Mouse (Mus musculus) neural tube, embryonic 13.5 days (tissue): Measurements from ENCODE around the gene Fgfr2. TPM values are rescaled to one million over a fixed set of nuclear protein-coding genes. Genes with fewer than 3 reads are reported as not detected.
A peak's percentile ranks its signal among the peaks of the same experiment; 100 is the strongest.

Source experiments
- ATAC-seq: fragments of 200-750 bp; cut with Nextera tagmentation; 2 replicates; pipeline ENCODE4 v1.8.0; 2017; ENCODE audit warnings: low read depth, mild to moderate bottlenecking, moderate TSS enrichment, moderate library complexity
- H3K27ac ChIP-seq: fragments of 300-500 bp; sonication (generic); replicated peaks from 2 replicates; pipeline ENCODE4 v1.5.1; 2015; ENCODE audit warnings: moderate library complexity, mild to moderate bottlenecking, inconsistent platforms
- H3K27me3 ChIP-seq: fragments of 300-500 bp; sonication (generic); 2 replicates; pipeline ENCODE4 v1.6.1; 2015; ENCODE audit warnings: mild to moderate bottlenecking, inconsistent platforms
- H3K36me3 ChIP-seq: fragments of 300-500 bp; sonication (generic); 2 replicates; pipeline ENCODE4 v1.6.1; 2015; ENCODE audit warnings: mild to moderate bottlenecking, inconsistent platforms
- H3K4me1 ChIP-seq: fragments of 300-500 bp; sonication (generic); replicated peaks from 2 replicates; pipeline ENCODE4 v1.6.1; 2015; ENCODE audit warnings: inconsistent platforms
- H3K4me2 ChIP-seq: fragments of 300-500 bp; sonication (generic); 2 replicates; pipeline ENCODE4 v1.6.1; 2015; ENCODE audit warnings: inconsistent platforms, mild to moderate bottlenecking, moderate library complexity
- H3K4me3 ChIP-seq: fragments of 300-500 bp; sonication (generic); 2 replicates; pipeline ENCODE4 v1.5.1; 2015; ENCODE audit warnings: mild to moderate bottlenecking, inconsistent platforms
- H3K9ac ChIP-seq: fragments of 300-500 bp; sonication (generic); 2 replicates; pipeline ENCODE4 v1.6.1; 2015; ENCODE audit warnings: moderate library complexity, mild to moderate bottlenecking, inconsistent platforms
- H3K9me3 ChIP-seq: fragments of 300-500 bp; sonication (generic); 2 replicates; pipeline ENCODE4 v1.6.1; 2016; ENCODE audit warnings: inconsistent platforms
- WGBS: fragments of 180-500 bp; shearing (Covaris S2); methylation state at CpG from one replicate; pipeline ENCODE4 v1.1.7; 2015; 5-methylcytosine and 5-hydroxymethylcytosine counted together
- polyA plus RNA-seq: library from polyadenylated mRNA; unstranded; fragments of >200 nt; fragmentation: Nextera tagmentation; extraction: Ambion mirVana; gene quantifications from 2 replicates; pipeline ENCODE4 v1.2.1, GENCODE M21; 2015

The Fgfr2 gene
- polyA plus RNA-seq, 1 experiment from 2014 or later, result 22.9 TPM

DNA sequence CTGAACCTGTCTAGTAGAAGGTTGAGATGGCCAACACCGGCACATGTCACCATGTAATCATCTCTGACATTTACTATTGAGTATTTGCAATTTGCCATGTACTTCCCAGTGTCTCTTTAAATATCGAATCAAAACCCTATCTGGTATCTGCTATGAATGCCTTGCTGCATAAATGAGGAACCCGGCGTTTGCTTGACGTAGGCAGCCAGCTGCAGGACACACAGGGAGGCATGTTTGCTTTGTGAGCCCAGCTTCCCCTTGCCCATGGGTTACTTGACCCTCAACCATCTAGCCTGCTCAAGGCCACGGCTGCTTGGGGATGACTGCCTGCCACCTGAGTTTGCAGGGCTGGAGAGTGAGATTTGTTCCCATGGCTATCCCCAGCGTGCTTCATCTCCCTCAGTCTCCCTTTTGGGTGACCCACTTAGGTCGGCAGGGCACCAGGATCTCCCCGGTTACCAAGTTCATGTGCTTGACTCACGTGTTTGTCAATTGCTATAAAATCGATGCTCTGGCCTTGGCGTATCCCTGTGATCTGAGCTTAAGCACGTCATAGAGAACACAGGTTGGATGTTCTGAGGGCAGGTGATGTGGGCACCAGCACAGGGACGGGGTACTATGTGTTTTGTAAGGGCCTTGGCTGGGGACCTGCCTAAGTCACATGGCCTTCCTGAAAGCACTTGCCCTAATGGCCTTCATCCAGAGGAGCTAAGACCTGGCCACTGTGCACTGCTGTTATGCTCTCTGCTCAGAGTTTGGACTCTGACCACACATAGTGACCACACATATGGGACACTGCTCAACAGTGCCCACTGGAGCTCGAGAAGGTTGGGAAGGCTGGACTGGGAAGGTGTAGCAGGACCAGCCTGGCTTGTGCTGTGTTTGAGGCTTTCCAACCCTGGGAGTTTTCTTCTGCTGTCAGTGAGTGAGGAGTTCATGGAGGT, 502.9 kb downstream of the Fgfr2 start:
- H3K4me3 ChIP-seq, result no peak overlapping the region
- no peak overlapping the region for H3K9ac ChIP-seq
- ATAC-seq, result no peak
- no peak overlapping the region for H3K27ac ChIP-seq
- H3K36me3 ChIP-seq, result no peaks in the 10 kb centered on the region
- H3K9me3 ChIP-seq, result no peaks in the 10 kb centered on the region
- H3K27me3 ChIP-seq, result no peaks in the 10 kb centered on the region
- 91% methylated on average over 15 of the region's 15 CpGs for WGBS
- H3K4me1 ChIP-seq, result peaks cover 12% of the 10 kb centered on the region
- no peak overlapping the region for H3K4me2 ChIP-seq

DNA sequence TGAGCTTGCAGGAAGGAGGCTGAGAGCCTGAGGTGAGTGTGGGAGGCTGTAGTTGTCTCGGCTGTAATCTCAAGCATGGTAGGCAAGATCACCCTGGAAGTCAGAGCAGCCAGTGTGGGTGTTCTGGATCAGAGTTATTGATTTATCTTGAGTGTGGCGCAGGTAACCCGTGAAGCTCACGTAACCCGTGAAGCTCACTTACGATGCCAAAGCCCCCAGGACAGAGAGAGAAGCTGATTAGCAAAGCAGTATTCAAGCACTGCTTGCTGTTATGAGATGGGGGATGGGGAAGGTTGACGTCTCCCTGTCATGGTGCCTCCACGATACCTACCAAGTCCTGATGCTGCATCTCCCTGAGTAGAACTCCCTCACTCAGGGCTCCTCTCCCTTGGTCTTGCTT, 503.6 kb downstream of the Fgfr2 start:
- 95% methylated on average over 8 of the region's 8 CpGs for WGBS
- H3K9me3 ChIP-seq, result no peaks in the 10 kb centered on the region
- no peak for ATAC-seq
- H3K9ac ChIP-seq, result no peak overlapping the region
- H3K27ac ChIP-seq, result no peak overlapping the region
- H3K4me3 ChIP-seq, result no peak overlapping the region
- H3K4me2 ChIP-seq, result no peak overlapping the region
- H3K4me1 ChIP-seq, result peaks cover 15% of the 10 kb centered on the region
- no peaks in the 10 kb centered on the region for H3K36me3 ChIP-seq
- no peaks in the 10 kb centered on the region for H3K27me3 ChIP-seq

DNA sequence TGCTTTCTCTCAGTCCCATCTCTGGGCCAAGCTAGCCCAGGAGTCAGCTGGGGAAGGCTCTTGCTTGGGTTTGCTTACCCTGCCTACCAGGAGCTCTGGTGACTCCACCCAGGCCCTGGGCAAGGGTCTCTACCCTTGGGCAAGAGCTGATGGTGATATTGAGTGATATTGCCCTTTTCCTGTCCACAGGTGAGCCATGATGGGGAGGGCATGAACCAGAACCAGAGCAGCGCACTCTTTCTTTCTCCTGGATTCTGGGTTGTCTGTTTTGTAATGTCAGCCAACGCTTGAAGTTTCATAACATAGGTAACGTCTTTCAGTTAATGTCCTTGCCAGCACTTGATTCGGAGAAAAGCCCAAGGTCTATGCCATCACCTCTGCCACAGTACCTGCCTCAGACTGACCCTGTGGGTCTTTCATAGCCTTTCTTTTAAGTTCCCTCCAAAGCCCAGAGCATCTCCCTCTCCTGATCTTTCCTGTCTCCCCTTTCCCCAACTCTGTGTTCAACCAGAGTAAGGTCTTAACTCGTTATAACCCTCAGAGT, 506.1 kb downstream of the Fgfr2 start:
- Histone ChIP-seq H3K4me1 (peaks cover 15% of the 10 kb centered on the region), H3K9me3 (no peaks in the 10 kb centered on the region), H3K4me2 (no peak overlapping the region), H3K4me3 (no peak overlapping the region), H3K9ac (no peak overlapping the region), H3K27ac (no peak overlapping the region), H3K27me3 (no peaks in the 10 kb centered on the region), H3K36me3 (no peaks in the 10 kb centered on the region)
- ATAC-seq, result no peak
- whole genome bisulfite sequencing, result 82% methylated on average over 5 of the region's 5 CpGs

GRCm38 (mm10) chr7:132616391-132616790, 506.8 kb downstream of the Fgfr2 start:
- 14% methylated on average over 6 of the region's 6 CpGs for WGBS
- ATAC-seq, result no peak
- no peak overlapping the region for H3K4me2 ChIP-seq
- H3K36me3 ChIP-seq, result no peaks in the 10 kb centered on the region
- peaks cover 15% of the 10 kb centered on the region for H3K4me1 ChIP-seq
- no peaks in the 10 kb centered on the region for H3K27me3 ChIP-seq
- no peaks in the 10 kb centered on the region for H3K9me3 ChIP-seq
- H3K27ac ChIP-seq, result no peak overlapping the region
- no peak overlapping the region for H3K9ac ChIP-seq
- no peak overlapping the region for H3K4me3 ChIP-seq

DNA sequence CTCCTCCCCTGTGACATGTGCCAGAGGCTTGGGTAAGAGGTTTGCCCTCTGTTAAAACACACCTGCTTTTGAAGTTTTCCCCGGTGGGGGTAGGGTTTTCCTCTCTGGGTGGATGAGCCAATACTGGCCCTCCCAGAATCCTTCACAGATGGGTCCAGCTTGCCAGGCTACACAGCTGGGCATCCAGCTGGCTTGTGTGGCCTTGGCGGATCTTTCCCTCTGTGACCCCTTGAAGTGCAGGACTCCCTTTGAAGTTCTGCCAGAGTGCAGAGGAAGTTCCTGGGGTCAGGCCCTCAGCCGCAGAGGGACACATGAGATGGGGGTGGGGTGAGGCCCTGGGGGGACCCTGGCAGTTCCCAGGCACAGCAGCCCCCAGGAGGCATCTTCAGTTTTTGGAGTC, 507.8 kb downstream of the Fgfr2 start:
- H3K27ac ChIP-seq, result no peak overlapping the region
- H3K9ac ChIP-seq, result no peak overlapping the region
- no peak for ATAC-seq
- H3K9me3 ChIP-seq, result no peaks in the 10 kb centered on the region
- no peak overlapping the region for H3K4me3 ChIP-seq
- H3K4me2 ChIP-seq, result no peak overlapping the region
- H3K4me1 ChIP-seq, result peaks cover 19% of the 10 kb centered on the region
- H3K36me3 ChIP-seq, result no peaks in the 10 kb centered on the region
- H3K27me3 ChIP-seq, result no peaks in the 10 kb centered on the region
- 9% methylated on average over 3 of the region's 3 CpGs for WGBS

DNA sequence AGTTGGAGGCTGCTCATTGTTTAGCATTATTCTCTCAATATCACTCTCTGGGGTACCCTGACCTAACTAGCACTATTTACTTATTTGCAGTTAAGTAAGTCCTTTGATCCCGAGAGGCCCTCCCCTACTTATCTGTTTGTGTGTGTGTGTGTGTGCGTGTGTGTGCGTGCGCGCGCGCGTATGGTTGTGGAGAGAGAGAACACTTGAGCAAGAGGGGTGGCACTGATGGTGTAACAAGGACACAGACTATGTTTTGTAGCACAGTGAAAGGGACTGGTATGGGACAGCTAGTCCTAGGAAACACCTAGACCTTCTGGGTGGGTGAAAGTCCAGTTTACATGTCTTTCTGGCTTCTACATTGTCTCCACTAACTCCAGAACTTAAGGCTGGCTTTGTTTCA, 511.6 kb downstream of the Fgfr2 start:
- Histone ChIP-seq H3K9me3 (no peaks in the 10 kb centered on the region), H3K4me1 (peaks cover 21% of the 10 kb centered on the region), H3K36me3 (no peaks in the 10 kb centered on the region), H3K4me2 (no peak overlapping the region), H3K27ac (no peak overlapping the region), H3K27me3 (0 out of 2 replicates have a peak, but pooled peaks cover 6% of the 10 kb centered on the region), H3K9ac (no peak overlapping the region), H3K4me3 (no peak overlapping the region)
- ATAC-seq, result no peak
- 89% methylated on average over 8 of the region's 8 CpGs for WGBS

DNA sequence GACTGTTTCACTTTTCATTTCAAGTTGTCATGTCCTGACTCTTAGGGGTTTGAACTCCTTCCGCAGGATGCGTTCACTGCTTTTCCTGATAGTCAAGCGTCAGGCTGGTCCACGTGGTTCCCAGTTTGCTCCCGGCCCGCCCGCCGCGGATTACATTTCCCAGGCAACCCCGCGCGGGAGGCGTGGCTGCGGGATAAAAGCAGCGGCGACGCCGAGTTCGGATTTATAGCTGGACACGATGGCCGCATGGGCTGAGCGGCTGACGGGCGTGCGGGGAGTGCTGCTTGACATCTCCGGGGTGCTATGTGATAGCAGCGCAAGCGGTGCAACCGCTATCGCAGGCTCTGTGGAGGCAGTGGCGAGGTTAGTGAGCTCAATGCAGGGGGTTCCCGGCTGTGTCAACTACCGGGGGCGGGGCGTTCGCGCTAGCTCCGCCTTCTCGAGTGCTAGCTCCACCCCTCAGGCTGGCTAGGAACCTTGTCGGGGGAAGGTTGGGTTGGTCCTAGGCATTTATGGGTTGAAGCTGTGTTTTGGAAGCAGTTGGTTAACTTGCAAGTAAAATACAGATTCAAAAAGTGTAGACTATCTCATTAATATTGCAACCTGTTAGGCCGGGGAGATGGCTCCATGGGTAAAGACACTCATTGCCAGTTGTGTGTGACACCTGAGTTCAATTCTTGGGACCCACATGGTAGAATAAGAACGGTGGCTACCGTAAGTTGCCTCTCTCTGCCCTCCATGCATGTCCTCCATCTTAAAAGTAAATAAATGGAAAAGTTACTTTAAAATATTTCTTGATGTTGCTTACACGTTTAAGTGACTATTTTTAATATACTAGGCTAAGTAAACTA, 512.5 kb downstream of the Fgfr2 start, which contains the start of gene Lhpp:
Lhpp (plus strand) TSS at position 171 of the 851 bp plus-strand sequence.
- Histone ChIP-seq H3K4me2 (peak within 1 kb of the TSS; percentile 65), H3K9me3 (no peaks in the 10 kb centered on the region), H3K9ac (peak within 1 kb of the TSS; percentile 73), H3K36me3 (no peaks in the 10 kb centered on the region), H3K27me3 (0 out of 2 replicates have a peak, but pooled peaks cover 6% of the 10 kb centered on the region), H3K4me3 (peak within 1 kb of the TSS; percentile 59), H3K27ac (0 out of 2 replicates have a peak within 1 kb of the TSS, but pooled peaks have one; percentile 28), H3K4me1 (peaks cover 14% of the 10 kb centered on the region)
- ATAC-seq, result peak; percentile 90
- WGBS, result 7% methylated on average over 44 of the region's 44 CpGs

- H3K9me3 ChIP-seq, result no peaks in the 10 kb centered on the region
- H3K4me2 ChIP-seq, result no peak overlapping the region
- H3K27ac ChIP-seq, result no peak overlapping the region
- no peak overlapping the region for H3K4me3 ChIP-seq
- peaks cover 8% of the 10 kb centered on the region for H3K4me1 ChIP-seq
- H3K27me3 ChIP-seq, result peaks cover 18% of the 10 kb centered on the region
- 92% methylated on average over 4 of the region's 4 CpGs for WGBS
- H3K36me3 ChIP-seq, result no peaks in the 10 kb centered on the region
- H3K9ac ChIP-seq, result no peak overlapping the region
- ATAC-seq, result no peak
Measured at GRCm38 (mm10) chr7:132608316-132609020, 514.7 kb downstream of the Fgfr2 start.

DNA sequence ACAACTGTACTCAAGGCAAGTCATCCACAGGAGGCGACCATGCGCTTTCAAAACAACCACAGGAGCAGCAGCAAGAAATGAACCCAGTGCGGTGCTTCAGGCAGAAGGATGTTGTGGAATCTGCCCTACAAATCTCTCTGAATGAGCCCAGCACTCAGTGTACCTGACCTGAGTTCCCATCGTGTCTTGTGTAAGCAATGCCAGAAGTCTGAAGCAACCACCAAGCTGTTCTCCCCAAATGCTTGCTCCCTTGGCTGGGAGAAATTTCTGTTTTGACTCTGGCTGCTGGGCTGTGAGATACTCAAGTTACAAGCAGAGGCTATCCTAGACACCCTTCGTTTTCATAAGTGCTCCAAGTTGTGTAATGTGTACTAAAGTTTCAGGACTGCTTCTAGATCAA, 517.5 kb downstream of the Fgfr2 start:
- Histone ChIP-seq H3K27ac (no peak overlapping the region), H3K9ac (no peak overlapping the region), H3K9me3 (no peaks in the 10 kb centered on the region), H3K27me3 (peaks cover 45% of the 10 kb centered on the region), H3K4me2 (no peak overlapping the region), H3K4me1 (peaks cover 9% of the 10 kb centered on the region), H3K36me3 (no peaks in the 10 kb centered on the region), H3K4me3 (no peak overlapping the region)
- WGBS, result 64% methylated on average over 5 of the region's 5 CpGs
- ATAC-seq, result no peak

- H3K27me3 ChIP-seq, result peaks cover 55% of the 10 kb centered on the region
- no peaks in the 10 kb centered on the region for H3K36me3 ChIP-seq
- 86% methylated on average over 4 of the region's 4 CpGs for WGBS
- ATAC-seq, result no peak
- no peak overlapping the region for H3K4me3 ChIP-seq
- H3K4me1 ChIP-seq, result peaks cover 13% of the 10 kb centered on the region
- H3K9me3 ChIP-seq, result no peaks in the 10 kb centered on the region
- H3K27ac ChIP-seq, result no peak overlapping the region
- H3K9ac ChIP-seq, result no peak overlapping the region
- H3K4me2 ChIP-seq, result no peak overlapping the region
Measured at GRCm38 (mm10) chr7:132604720-132605119, 518.4 kb downstream of the Fgfr2 start.

DNA sequence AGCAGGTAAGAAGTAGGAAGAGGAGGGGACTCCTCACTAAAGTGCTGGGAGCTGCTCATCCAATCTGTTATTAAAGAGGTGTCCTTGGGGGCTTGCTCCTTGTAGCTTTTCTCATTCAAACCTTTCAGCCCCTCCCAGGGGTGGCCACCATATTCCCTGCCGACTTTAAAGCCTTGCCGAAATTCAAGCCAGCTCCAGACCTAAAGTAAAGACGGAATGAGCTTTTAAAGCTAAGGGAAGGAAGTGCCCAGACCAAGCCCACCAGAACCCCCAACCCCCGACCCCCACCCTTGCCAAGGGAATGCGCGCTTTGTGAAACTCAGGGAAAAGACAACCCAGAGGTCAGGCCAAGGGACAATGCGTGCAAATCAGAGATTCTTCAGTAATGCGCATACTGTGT, 522.2 kb downstream of the Fgfr2 start:
- Histone ChIP-seq H3K36me3 (no peaks in the 10 kb centered on the region), H3K4me1 (peaks cover 45% of the 10 kb centered on the region), H3K9ac (no peak overlapping the region), H3K9me3 (no peaks in the 10 kb centered on the region), H3K4me3 (no peak overlapping the region), H3K27ac (no peak overlapping the region), H3K27me3 (peaks cover 86% of the 10 kb centered on the region), H3K4me2 (no peak overlapping the region)
- no peak for ATAC-seq
- 8% methylated on average over 8 of the region's 8 CpGs for WGBS
